Mouse (Mus musculus) cortical plate, adult 2 months (tissue): ENCODE results near the gene C3ar1. TPM values are rescaled to one million over a fixed set of nuclear protein-coding genes. Genes with fewer than 3 reads are reported as not detected.

ENCODE experiments used
- H3K27ac ChIP-seq: fragments of 200-500 bp; 2 replicates; pipeline ENCODE4 v1.5.1; 2012; ENCODE audit warnings: low read length, control low read depth, inconsistent platforms; ENCODE audit not compliant: insufficient read depth
- H3K4me1 ChIP-seq: fragments of 200-500 bp; 2 replicates; pipeline ENCODE4 v1.6.1; 2011; ENCODE audit warnings: low read length; ENCODE audit not compliant: control insufficient read depth, insufficient read depth
- H3K4me3 ChIP-seq: fragments of 200-500 bp; 2 replicates; pipeline ENCODE4 v1.5.1; 2011; ENCODE audit warnings: mild to moderate bottlenecking, low read length, control low read depth; ENCODE audit not compliant: insufficient read depth
- CTCF ChIP-seq: fragments of 200-500 bp; IDR thresholded peaks from 2 replicates; pipeline ENCODE4 v1.5.1; 2011; ENCODE audit warnings: mild to moderate bottlenecking, control low read depth, low read length; ENCODE audit not compliant: insufficient read depth; ENCODE audit errors: extremely low read depth
- POLR2A ChIP-seq: fragments of 200-500 bp; IDR thresholded peaks from 2 replicates; pipeline ENCODE4 v1.6.1; 2011; ENCODE audit warnings: mild to moderate bottlenecking, low read length, control low read depth; ENCODE audit not compliant: insufficient read depth; ENCODE audit errors: extremely low read depth
- polyA plus RNA-seq: library from polyadenylated mRNA; depleted of rRNA; stranded (reverse); fragments of >200 nt; gene quantifications from 2 replicates; pipeline ENCODE4 v1.2.3, GENCODE M21; 2012

C3ar1 gene
- polyA plus RNA-seq, 1 experiment = 1.5 TPM

- peak within 1 kb of the TSS; percentile 89 for H3K27ac ChIP-seq
- H3K4me1 ChIP-seq = peaks cover 8% of the 10 kb centered on the region; the same call in 1 of the 2 replicates
- peak within 1 kb of the TSS; percentile 92 for H3K4me3 ChIP-seq
- TF ChIP-seq CTCF = no peak
- TF ChIP-seq POLR2A = no peak
Measured at GRCm38 (mm10) chr6:122819306-122820070, 36.5 kb downstream of the C3ar1 start, which contains the start of gene Foxj2. Gene Foxj2, plus strand, starts transcription at chr6:122819914.

GRCm38 (mm10) chr6:122813640-122814039 lies 42.3 kb downstream of the C3ar1 start:
- no peak overlapping the region for H3K27ac ChIP-seq
- H3K4me3 ChIP-seq = no peak overlapping the region
- TF ChIP-seq CTCF (no peak), POLR2A (no peak)
- H3K4me1 ChIP-seq = peaks cover 3% of the 10 kb centered on the region

GRCm38 (mm10) chr6:122812716-122813115 lies 43.2 kb downstream of the C3ar1 start:
- Histone ChIP-seq H3K4me3 (no peak overlapping the region), H3K4me1 (peaks cover 3% of the 10 kb centered on the region), H3K27ac (no peak overlapping the region)
- no peak for TF ChIP-seq CTCF
- TF ChIP-seq POLR2A = no peak

GRCm38 (mm10) chr6:122811771-122812600 lies 44.0 kb downstream of the C3ar1 start:
- Histone ChIP-seq H3K4me3 (peak overlapping the region; percentile 53), H3K4me1 (peaks cover 3% of the 10 kb centered on the region), H3K27ac (peak overlapping the region; percentile 74)
- no peak for TF ChIP-seq POLR2A
- TF ChIP-seq CTCF = no peak

DNA sequence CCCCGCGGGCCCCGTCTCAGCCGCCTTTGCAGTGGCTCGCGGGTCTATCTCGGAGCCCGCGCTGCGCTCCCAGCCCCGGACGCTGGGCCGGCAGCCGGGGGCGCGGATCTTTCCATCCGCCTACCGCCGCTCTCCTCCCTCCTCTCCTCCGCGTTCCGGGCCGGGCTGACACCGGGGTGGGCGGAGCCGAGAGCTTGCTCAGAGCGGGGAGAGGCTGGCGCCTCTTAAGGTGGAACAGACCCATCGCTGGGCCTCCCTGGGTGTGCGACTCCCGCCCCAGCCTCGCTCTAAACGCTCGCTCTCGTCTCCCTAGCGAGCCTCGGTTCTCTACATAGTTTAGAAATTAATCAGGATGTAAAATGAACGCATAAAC lies 44.7 kb downstream of the C3ar1 start:
- no peak for TF ChIP-seq CTCF
- peak; percentile 62; the same call in 1 of the 2 replicates for TF ChIP-seq POLR2A
- Histone ChIP-seq H3K4me1 (peaks cover 3% of the 10 kb centered on the region), H3K27ac (peak overlapping the region; percentile 78), H3K4me3 (peak overlapping the region; percentile 53)

- H3K27ac ChIP-seq = peak overlapping the region; percentile 93
- TF ChIP-seq CTCF (no peak), POLR2A (peak; percentile 71)
- H3K4me1 ChIP-seq = peaks cover 3% of the 10 kb centered on the region
- peak overlapping the region; percentile 53 for H3K4me3 ChIP-seq
Measured at GRCm38 (mm10) chr6:122810615-122811279, 45.2 kb downstream of the C3ar1 start.

DNA sequence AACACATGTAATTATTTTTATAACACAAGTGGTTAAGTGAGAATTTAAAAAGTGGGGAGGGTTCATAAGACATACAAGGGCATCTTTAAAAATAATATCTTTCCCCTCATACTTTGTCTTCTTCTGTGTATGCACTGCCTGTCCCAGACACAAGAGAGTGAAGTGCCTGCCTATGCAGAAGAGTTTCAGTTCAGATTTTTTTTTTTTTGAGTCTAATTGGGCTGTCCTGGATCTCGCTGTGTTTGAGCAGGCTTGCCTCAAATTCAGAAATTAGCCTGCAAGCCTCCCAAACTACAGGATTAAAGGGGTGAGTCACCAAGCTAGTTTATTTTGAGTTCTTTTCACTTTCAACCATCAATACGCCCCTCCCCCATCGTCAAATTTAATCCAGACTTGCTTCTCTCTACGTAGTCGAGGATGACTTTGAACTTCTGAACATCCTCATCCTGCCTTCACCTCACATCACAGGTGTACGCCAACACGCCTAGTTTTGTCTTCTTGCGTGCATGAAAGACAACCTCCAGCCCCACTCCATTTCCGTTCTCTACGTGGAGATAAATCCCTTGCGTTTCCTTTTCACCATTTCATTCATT lies 45.8 kb downstream of the C3ar1 start:
- H3K27ac ChIP-seq = peak overlapping the region; percentile 93
- H3K4me3 ChIP-seq = peak overlapping the region; percentile 53
- no peak for TF ChIP-seq CTCF
- TF ChIP-seq POLR2A = no peak
- peaks cover 3% of the 10 kb centered on the region for H3K4me1 ChIP-seq

- Histone ChIP-seq H3K27ac (no peak overlapping the region), H3K4me3 (no peak overlapping the region), H3K4me1 (no peaks in the 10 kb centered on the region)
- peak; percentile 66 for TF ChIP-seq CTCF
- TF ChIP-seq POLR2A = no peak
Measured at GRCm38 (mm10) chr6:122804418-122804817, 51.5 kb downstream of the C3ar1 start.
